Mouse (Mus musculus) liver, embryonic 14.5 days (tissue): ENCODE measurements around the gene Sik2.

Experiments
- CTCF ChIP-seq: IDR thresholded peaks from 2 replicates; pipeline ENCODE4 v1.5.1; 2016; ENCODE audit warnings: antibody characterized with exemption, low read depth, control low read depth
- EP300 ChIP-seq: IDR thresholded peaks from 2 replicates; pipeline ENCODE4 v1.6.1; 2016; ENCODE audit warnings: antibody characterized with exemption, low read depth

GRCm38 (mm10) chr9:50887351-50887750 is 121.5 kb downstream of the Sik2 start:
- no peak for TF ChIP-seq CTCF
- TF ChIP-seq EP300 = no peak
